Mouse (Mus musculus) myocyte (in vitro differentiated cells): ENCODE measurements at regions not wholly inside any gene's neighbourhood (a gene's known extent, or its start where the extent isn't known, plus 50 kb on each side); places are given as distances from the start of the nearest gene placed in this dataset.

Experiments used
- POLR2A ChIP-seq: IDR thresholded peaks from one replicate; pipeline ENCODE4 v1.6.1; 2011; ENCODE audit warnings: low read depth, mild to moderate bottlenecking, control low read depth, moderate library complexity; ENCODE audit not compliant: insufficient read length
- TCF12 ChIP-seq: IDR thresholded peaks from one replicate; pipeline ENCODE4 v1.6.1; 2011; ENCODE audit warnings: mild to moderate bottlenecking, control low read depth; ENCODE audit not compliant: poor library complexity, insufficient read depth, severe bottlenecking

DNA sequence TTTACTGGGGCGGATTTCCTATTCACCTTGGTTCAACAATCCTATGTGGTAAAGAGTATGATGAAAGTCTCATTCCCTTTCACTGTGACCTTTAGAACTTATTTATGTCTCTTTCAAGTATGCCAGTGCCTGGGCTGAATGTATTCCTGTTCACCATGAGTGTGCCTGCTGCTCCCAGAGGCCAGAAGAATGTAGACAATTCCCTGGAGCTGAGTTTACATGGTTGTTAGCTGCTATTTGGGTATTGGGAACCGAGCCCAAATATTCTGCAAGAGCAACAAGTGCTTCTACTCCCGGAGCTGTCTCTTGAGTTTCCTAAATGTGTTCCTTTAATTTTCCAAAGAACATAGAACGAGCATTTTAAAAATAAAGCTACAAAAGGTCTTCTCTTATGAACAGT is 71.7 kb upstream of the Chodl start:
- TF ChIP-seq POLR2A (no peak), TCF12 (no peak)
